Mouse (Mus musculus) duodenum, adult 2 months (tissue): ENCODE measurements around the gene Srsf3. TPM values are rescaled to one million over a fixed set of nuclear protein-coding genes. Genes with fewer than 3 reads are reported as not detected.

Source experiments
- polyA plus RNA-seq: library from polyadenylated mRNA; depleted of rRNA; stranded (reverse); fragments of >200 nt; gene quantifications from 2 replicates; pipeline ENCODE4 v1.2.3, GENCODE M21; 2012; ENCODE audit warnings: low replicate concordance; rRNA removed

The Srsf3 gene
- 54.2 and 156 TPM in 2 replicates for polyA plus RNA-seq

DNA sequence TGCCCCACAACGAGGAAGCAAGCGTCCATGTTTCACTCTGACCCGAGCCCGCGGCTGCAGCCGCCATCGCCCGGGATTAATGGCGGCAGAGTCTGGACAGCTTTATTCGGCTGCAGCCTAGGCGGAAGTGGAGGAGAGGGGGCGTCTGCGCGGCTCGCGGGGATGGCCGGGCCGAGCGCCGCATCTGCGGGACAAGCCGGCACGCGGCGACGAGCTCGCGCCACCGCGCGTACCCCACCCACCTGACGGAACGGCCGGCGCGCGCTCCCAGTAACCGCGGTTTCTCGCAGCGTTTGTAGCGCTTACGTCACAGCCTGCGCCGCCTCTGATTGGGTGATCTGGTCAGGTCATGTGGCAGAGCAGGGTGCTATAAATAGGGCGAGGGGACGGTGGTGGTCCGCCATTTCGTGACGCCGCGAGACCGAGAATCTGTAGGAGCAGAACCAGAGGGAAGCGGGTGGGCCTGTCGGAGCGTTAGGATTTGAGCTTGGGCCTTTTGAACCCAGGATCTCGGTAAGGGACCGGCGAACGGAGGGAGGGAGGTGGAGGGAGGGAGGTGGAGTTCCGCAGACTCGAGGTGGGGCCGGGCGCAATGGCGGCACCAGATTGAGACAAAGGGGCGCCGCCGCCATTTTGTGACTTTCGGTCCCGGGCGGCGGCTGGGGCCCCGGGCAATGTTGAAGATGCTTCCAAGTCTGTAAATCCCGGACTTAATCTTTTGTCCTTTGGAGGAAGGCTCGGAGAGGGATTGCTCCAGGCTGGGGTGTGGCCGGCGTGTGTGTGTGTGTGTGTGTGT, at the start of gene Srsf3:
Gene Srsf3, plus strand, starts transcription at position 355 of the 796 bp plus-strand sequence.

DNA sequence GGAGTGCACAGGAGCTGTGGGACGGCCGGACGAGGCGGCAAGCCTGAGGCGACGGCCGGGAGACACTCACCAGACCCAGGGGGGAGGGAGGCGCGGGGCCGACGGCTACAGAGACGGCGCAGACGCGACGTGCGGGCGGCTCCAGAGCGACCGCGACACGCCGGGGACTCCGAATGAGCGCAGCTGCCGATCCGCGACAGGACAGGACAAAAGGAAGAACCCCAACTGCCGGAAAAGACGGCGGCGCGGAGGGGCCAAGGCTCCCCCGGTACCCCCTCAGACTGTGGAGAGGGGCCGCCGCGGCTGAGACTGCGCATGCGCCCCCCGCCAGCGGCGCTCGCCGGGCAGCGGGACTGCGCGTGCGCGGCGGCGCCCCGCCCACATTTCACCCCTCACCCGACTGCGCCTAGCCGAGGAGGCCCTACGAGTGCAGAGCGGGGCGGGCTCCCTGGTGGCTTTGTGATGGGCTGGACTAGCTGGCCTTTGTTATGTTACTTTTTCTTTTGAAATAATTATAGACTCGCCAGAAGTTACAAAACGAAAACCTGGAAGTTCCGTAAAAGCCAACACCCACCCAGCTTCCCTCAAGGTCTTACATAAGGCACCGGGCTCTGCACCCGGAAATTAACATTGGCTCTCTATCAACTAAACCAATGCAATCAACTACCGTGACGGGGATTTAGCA, 24.6 kb upstream of the Srsf3 start, which contains the start of gene Stk38:
Gene Stk38, minus strand, starts transcription at position 355 of the 685 bp plus-strand sequence.

DNA sequence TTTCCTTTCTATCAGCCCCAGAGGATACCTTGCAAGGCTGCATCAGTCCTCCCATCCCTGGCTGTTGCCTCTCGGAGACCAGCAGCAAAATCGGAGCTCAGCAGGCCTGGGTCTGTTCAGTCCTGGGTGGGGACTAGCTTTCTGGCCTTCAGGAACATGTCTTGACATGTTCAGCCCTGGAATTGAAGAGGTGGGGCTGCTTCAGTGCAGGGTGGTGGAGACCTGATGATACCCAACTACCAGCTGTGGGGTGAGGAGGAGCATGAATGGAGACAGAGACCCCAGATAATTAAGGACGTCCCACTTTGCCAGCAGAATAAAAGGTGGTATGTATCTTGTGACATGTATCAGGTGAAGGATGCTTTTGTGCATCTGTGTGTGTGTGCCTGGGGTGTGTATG, 58.3 kb downstream of the Srsf3 start, which contains the start of gene Cdkn1a:
Gene Cdkn1a, plus strand, starts transcription at position 201 of the 400 bp plus-strand sequence.

Other genes starting within 250 kb of the Srsf3 start
- 70.1 and 79.9 TPM in 2 replicates for gene Brpf3, start 231.5 kb upstream of the Srsf3 start, polyA plus RNA-seq
- 0.72 and 0.78 TPM in 2 replicates for gene Pnpla1, start 174.2 kb upstream of the Srsf3 start, polyA plus RNA-seq
- 15.7 and 38.2 TPM in 2 replicates for gene 4930539E08Rik, start 117.3 kb upstream of the Srsf3 start, polyA plus RNA-seq
- gene Pxt1, start 88.8 kb upstream of the Srsf3 start, polyA plus RNA-seq: not detected in 2 replicates
- 9.8 and 23.4 TPM in 2 replicates for gene Kctd20, start 80.7 kb upstream of the Srsf3 start, polyA plus RNA-seq
- gene Stk38, start 24.6 kb upstream of the Srsf3 start, polyA plus RNA-seq: 144 and 172 TPM in 2 replicates
- gene Cdkn1a, start 58.3 kb downstream of the Srsf3 start, polyA plus RNA-seq: 102 and 238 TPM in 2 replicates
- gene Rab44, start 81.5 kb downstream of the Srsf3 start, polyA plus RNA-seq: 0.39 and 0.45 TPM in 2 replicates
- 0.51 and 1.1 TPM in 2 replicates for gene Cpne5, start 205.5 kb downstream of the Srsf3 start, polyA plus RNA-seq
- gene Ppil1, start 231.6 kb downstream of the Srsf3 start, polyA plus RNA-seq: 22.4 and 27.2 TPM in 2 replicates
- gene BC004004, start 236.2 kb downstream of the Srsf3 start, polyA plus RNA-seq: 35.7 and 53.2 TPM in 2 replicates